Mouse (Mus musculus) heart, postnatal 14 days (tissue): ENCODE measurements around the gene Plcb1. TPM values are rescaled to one million over a fixed set of nuclear protein-coding genes. Genes with fewer than 3 reads are reported as not detected.
A peak's percentile ranks its signal among the peaks of the same experiment; 100 is the strongest.
"Not testable (repeated sequence)": the region's sequence is repeated elsewhere in the genome, so short reads cannot be mapped to it uniquely, and the experiment has no call there.

Source experiments
- DNase-seq, 2 experiments: peaks; one replicate each; pipeline ENCODE4 v3.0.0; 2021 to 2022
- intact Hi-C: fragments of 180-260 bp; cut with DNase I; formaldehyde crosslinking; loops from one replicate; pipeline ENCODE4 v1.15.1; 2025
- total RNA-seq, 2 experiments: library from RNA; stranded (reverse); gene quantifications; 2 replicates each; pipeline ENCODE4 v1.2.3; 2021

Plcb1 gene
- total RNA-seq, 2 experiments from 2014 or later, result 8.6 TPM

DNA sequence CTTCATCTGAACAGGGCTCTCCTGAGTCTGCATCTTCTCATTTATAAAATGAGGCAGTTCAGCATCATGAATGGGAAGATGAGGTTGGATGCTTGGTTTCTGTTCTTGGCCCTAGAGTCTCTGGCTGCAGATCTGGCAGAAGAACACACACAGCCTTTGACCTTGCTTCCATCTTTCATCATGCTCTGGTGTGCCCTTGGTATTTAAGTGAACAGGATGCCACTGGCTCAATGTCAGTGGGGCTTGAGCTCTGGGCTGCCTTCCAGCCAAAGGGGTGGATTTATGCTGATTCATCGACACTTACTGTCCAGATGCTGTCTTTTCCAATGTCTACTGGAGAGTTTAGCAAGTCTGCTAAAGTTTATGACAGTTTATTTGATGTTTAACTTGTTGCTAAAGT, 161.0 kb downstream of the Plcb1 start:
- peak in 1 of 2 experiments; percentile 33 for DNase-seq
- intact Hi-C loops, result no loop called here

- intact Hi-C loops, result no loop called here
- DNase-seq, result no peak
Observed at GRCm38 (mm10) chr2:134952088-134952487, 166.2 kb downstream of the Plcb1 start.

GRCm38 (mm10) chr2:134956436-134956835, 170.6 kb downstream of the Plcb1 start:
- no peak for DNase-seq
- intact Hi-C loops, result no loop called here

DNA sequence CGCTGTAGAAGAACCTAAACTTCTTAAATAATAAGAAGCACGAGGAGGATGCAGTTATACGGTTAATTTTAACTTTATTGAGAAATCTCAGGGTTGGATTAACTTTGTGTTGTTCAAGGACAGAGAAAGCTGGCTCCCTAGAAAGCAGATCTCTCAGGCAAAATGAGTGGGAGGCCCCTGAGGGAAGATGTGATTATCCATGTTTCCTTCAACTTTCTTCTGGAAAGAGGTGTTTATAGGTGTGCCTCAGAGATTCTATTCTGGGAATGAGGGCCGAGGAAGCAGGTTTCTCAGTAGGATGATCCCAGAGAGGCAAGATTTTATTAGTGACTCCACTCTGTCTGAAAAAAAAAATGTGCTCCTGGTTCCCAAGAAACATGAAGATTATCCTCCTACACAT, 180.3 kb downstream of the Plcb1 start:
- DNase-seq, result no peak
- intact Hi-C loops, result no loop called here

DNA sequence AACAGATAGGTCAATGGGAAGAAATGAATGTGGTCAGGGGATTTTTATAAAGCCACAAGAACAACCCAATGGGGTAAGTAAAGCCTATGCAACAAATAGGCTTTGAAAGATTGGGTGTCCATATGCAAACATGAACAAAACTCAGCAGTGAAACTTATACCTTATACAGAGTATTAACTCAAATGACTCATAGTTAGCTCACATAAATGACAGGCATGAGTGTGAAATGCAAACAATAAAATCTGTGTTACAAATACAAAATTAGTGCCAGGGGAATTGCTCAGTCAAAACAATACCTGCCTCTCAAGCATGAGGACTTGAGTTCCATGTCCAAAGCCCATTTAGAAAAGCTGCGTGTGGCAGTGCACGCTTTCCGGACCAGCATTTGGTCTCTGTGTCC, 182.5 kb downstream of the Plcb1 start:
- DNase-seq, result no peak
- intact Hi-C loops, result no loop called here

DNA sequence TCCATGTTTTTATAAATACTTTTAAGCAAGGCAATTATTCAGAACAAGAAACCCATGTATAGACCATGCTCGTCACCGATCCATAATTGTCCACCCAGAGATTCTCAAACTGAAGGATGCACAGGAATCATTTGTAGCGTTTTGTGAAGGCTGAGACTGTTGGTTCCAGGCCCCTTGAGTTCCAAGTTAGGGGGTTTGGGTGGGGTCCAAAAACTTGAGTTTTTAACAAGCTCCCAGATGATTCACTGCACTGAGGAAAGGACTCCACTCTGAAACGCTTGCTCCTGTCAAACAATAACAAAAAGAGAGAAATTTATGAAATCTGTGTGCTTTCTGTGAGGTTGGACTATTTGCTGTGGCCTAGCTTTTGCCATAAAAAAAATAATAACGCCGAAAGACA, 186.5 kb downstream of the Plcb1 start:
- intact Hi-C loops, result no loop called here
- no peak for DNase-seq

GRCm38 (mm10) chr2:134974711-134975110, 188.8 kb downstream of the Plcb1 start:
- intact Hi-C loops, result no loop called here

DNA sequence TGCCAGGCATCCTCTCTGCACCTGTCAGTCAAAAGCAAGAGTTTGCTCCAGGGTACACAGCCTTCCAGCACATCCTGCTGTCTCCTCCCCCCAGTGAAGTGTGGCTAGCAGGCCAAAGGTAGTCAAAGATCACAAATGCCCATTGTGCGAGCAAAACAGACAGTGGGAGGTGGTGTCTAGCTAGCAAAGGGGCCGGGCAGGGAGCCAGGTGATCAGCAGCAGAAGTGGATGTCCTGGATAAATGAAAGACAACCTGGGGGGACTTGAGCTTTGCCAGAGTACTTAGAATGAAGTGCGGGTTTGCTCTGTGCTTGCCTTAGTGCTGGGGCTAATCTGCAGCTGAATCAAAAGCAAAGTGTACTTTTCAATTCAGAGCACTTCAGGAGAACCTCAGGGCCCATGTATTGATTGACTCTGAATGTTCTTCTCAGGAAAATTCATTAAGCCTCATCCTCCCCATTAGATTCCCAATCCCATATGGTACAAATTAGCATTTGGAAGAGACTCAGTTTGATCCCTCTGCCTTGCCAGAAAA, 191.0 kb downstream of the Plcb1 start:
- DNase-seq, result peak; percentile 18 to 30
- intact Hi-C loops, result no loop called here

More at GRCm38 (mm10) chr2:134974711-134975110, 188.8 kb downstream of the Plcb1 start:
- DNase-seq, result no peak

DNA sequence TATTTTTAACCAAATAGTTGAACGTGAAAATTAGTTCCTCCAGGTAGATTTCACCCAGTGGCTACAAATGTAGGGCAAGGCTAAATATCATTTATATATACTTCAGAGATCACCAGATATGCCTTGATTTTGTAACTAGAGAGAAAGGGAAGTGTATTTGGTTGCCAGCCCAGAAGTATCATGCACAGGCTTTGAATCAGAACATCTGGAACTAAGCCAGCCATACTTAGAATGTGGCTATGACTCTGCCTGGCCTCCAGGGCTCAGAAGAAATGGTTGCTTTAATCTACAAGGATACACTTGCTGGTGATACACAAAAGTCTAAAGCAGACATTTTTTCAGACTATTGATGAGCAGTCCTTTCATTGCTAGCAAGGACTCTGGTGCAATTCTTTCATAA, 191.8 kb downstream of the Plcb1 start:
- DNase-seq, result no peak
- intact Hi-C loops, result no loop called here

DNA sequence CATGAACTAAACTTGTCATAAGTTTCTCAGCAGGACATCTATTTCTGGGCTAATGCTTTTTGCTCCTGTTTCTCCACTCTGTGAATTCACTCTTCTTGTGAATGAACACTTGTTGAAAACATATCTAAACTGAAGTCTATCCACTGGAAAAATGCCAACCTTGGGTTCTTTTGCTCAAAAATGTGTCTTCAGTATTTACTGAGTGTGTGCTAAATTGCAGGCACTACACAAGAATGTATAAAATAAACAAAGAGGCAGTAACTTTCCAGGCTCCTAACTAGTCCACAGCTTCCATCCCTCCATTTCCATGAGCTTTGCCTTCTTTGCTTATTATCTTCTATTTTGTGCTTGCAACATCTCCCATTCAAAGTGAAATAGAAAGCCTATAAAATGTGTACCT, 195.5 kb downstream of the Plcb1 start:
- DNase-seq, result no peak
- intact Hi-C loops, result no loop called here

- no peak for DNase-seq
- intact Hi-C loops, result no loop called here
Observed at GRCm38 (mm10) chr2:134984884-134985283, 199.0 kb downstream of the Plcb1 start.

GRCm38 (mm10) chr2:134987978-134988377, 202.1 kb downstream of the Plcb1 start:
- intact Hi-C loops, result no loop called here
- no peak for DNase-seq

DNA sequence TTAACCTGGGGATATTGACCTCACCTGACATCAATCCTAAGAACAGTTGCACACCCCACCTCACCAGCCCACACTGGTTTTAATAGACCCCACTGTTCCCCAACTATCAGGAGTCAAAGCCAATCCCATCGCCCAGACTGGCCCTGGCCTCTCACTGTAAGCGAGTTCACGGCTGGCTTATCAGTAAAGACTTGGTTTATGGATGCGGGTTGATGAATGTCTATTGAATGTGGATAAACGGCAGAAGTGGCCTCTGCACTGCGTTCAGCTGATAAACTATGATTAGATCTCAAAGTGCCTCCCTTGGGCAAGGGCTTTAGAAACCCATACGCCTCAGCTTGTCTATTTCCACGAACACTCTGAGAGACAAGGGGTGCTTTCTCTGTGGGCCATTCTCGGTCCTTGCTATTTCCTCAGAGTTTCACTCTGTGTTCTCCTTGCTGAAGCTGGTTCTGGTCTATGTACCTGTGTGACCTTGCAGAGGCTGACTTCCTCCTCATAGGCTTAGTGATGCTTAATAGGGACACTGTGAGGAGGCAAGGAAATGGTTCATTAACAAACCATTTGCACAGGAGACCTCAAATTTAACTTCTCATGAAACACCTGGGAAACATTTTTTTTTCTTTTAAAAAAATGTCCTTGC, 203.9 kb downstream of the Plcb1 start:
- no peak for DNase-seq
- intact Hi-C loops, result no loop called here

GRCm38 (mm10) chr2:135007134-135007533, 221.3 kb downstream of the Plcb1 start:
- DNase-seq, result peak in 1 of 2 experiments; percentile 4
- intact Hi-C loops, result loop anchor here (2.0 to 10.0 kb wide), 2 partner anchors 220 to 318 kb away; partner anchors contain the start of gene Plcb1

DNA sequence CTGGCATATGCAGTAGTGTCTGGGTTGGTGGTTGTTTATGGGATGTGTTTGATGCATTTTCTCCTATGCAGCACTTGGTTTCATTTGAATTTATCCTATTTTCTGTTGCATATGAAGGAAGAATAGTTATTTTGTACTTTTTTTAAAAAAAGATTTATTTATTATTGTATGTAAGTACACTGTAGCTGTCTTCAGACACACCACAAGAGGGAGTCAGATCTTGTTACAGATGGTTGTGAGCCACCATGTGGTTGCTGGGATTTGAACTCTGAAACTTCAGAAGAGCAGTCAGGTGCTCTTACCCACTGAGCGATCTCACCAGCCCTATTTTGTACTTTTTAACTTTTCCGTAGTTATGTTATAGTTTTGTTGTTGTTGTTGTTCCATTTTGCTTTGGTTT, 222.0 kb downstream of the Plcb1 start:
- DNase-seq, result not testable (repeated sequence)
- intact Hi-C loops, result loop anchor here (2.0 to 10.0 kb wide), 2 partner anchors 221 to 317 kb away; partner anchors contain the start of gene Plcb1

DNA sequence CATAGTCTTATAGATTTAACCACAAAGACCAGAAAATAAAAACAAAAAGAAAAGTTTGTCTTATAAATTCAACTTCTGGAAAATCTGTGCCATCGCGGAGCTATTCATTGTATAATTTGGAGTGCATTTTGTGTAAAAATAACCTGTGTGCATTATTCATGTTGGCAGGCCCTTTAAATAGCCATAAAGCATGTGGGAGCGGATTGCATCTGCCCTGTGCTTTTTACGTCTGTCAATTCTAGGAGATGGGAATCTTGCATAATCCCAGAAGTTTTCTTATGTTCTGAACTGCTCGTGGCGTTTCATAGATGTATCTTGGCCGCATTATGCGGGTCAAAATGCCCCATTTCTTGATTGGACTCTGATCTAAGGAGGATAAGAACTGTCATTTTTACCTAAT, 224.5 kb downstream of the Plcb1 start:
- DNase-seq, result no peak
- intact Hi-C loops, result loop anchor here (10.0 kb wide), 2 partner anchors 284 to 326 kb away; no protein-coding TSS in a partner anchor

- intact Hi-C loops, result loop anchor here (10.0 kb wide), 2 partner anchors 279 to 331 kb away; no protein-coding TSS in a partner anchor
- DNase-seq, result no peak
Observed at GRCm38 (mm10) chr2:135015501-135015900, 229.6 kb downstream of the Plcb1 start.

DNA sequence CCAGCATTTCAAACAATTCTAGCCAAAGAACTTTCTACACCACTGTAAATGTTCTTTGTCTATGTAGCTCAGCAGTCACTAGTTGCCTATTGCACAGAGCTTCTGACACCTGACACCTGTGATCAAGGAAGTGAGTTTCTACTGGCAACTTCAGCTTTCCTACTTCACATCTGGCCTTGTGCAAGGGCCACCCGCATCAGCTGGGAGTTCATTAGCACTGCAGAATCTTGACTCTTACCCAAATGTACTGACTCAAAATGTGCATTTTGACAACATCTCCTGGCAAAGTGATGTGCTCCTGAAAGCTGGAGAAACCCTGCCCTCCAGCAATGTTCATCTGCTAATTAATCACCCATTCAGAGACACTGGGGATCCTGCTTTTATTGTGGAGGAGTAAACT, 232.4 kb downstream of the Plcb1 start:
- intact Hi-C loops, result loop anchor here (10.0 kb wide), 2 partner anchors 277 to 333 kb away; no protein-coding TSS in a partner anchor
- no peak for DNase-seq

- intact Hi-C loops, result loop anchor here (10.0 kb wide), 2 partner anchors 276 to 334 kb away; no protein-coding TSS in a partner anchor
- no peak for DNase-seq
Observed at GRCm38 (mm10) chr2:135018708-135019107, 232.8 kb downstream of the Plcb1 start.

GRCm38 (mm10) chr2:135019588-135019987, 233.7 kb downstream of the Plcb1 start:
- intact Hi-C loops, result loop anchor here (10.0 kb wide), 2 partner anchors 275 to 335 kb away; no protein-coding TSS in a partner anchor
- DNase-seq, result no peak

- intact Hi-C loops, result no loop called here
- DNase-seq, result no peak
Observed at GRCm38 (mm10) chr2:135029288-135029687, 243.4 kb downstream of the Plcb1 start.

GRCm38 (mm10) chr2:135029700-135030099, 243.8 kb downstream of the Plcb1 start:
- intact Hi-C loops, result no loop called here
- DNase-seq, result no peak
